Mouse (Mus musculus) ovary, adult 2 months (tissue): ENCODE results near the gene Srms. TPM values are rescaled to one million over a fixed set of nuclear protein-coding genes. Genes with fewer than 3 reads are reported as not detected.

ENCODE experiments used
- polyA plus RNA-seq: library from polyadenylated mRNA; depleted of rRNA; stranded (reverse); fragments of >200 nt; gene quantifications from 2 replicates; pipeline ENCODE4 v1.2.3, GENCODE M21; 2012; rRNA removed

The Srms gene
- 0.56 and 1.00 TPM in 2 replicates for polyA plus RNA-seq

GRCm38 (mm10) chr2:181213021-181213445 is at the start of gene Srms:
Gene Srms (minus strand): TSS chr2:181213185.

GRCm38 (mm10) chr2:181241602-181242313 is 28.8 kb upstream of the Srms start, which contains the start of gene Helz2:
Gene Helz2 (minus strand): TSS chr2:181242027.

GRCm38 (mm10) chr2:181219538-181220216 is 6.7 kb upstream of the Srms start, which contains the start of gene Fndc11:
Gene Fndc11 (plus strand): TSS chr2:181220013.

GRCm38 (mm10) chr2:181202422-181202821 is 10.6 kb downstream of the Srms start, which contains the start of gene Ptk6:
Gene Ptk6 (minus strand): TSS chr2:181202789.

GRCm38 (mm10) chr2:181187121-181188000 is 25.6 kb downstream of the Srms start, which contains the start of gene Ppdpf:
Gene Ppdpf (plus strand): TSS chr2:181187247.

GRCm38 (mm10) chr2:181156248-181157121 is 56.5 kb downstream of the Srms start, which contains the start of gene Eef1a2:
Gene Eef1a2 (minus strand): TSS chr2:181157014.

Other genes starting within 250 kb of the Srms start
- 84.7 and 89.5 TPM in 2 replicates for gene Arfgap1, start 246.0 kb downstream of the Srms start, polyA plus RNA-seq
- gene Col20a1, start 226.7 kb downstream of the Srms start, polyA plus RNA-seq, result 6.5 and 8.9 TPM in 2 replicates
- gene Chrna4, start 169.6 kb downstream of the Srms start, polyA plus RNA-seq, result 3.5 and 4.2 TPM in 2 replicates
- 0.19 TPM in 1 of 2 replicates, not detected in the other for gene Kcnq2, start 77.9 kb downstream of the Srms start, polyA plus RNA-seq
- 0.16 and 0.44 TPM in 2 replicates for gene Eef1a2, start 56.2 kb downstream of the Srms start, polyA plus RNA-seq
- gene Ppdpf, start 25.9 kb downstream of the Srms start, polyA plus RNA-seq, result 126 and 156 TPM in 2 replicates
- 0.07 and 0.08 TPM in 2 replicates for gene Ptk6, start 10.4 kb downstream of the Srms start, polyA plus RNA-seq
- gene Fndc11, start 6.8 kb upstream of the Srms start, polyA plus RNA-seq, result 1.4 and 1.8 TPM in 2 replicates
- 28.3 and 34.1 TPM in 2 replicates for gene Helz2, start 28.8 kb upstream of the Srms start, polyA plus RNA-seq
- gene Gmeb2, start 74.8 kb upstream of the Srms start, polyA plus RNA-seq, result 31.8 and 32.4 TPM in 2 replicates
- 0.36 TPM in 1 of 2 replicates, not detected in the other for gene Stmn3, start 101.3 kb upstream of the Srms start, polyA plus RNA-seq
- 53.9 and 70.8 TPM in 2 replicates for gene Rtel1, start 106.6 kb upstream of the Srms start, polyA plus RNA-seq
- 71.1 and 77.7 TPM in 2 replicates for gene Zgpat, start 151.7 kb upstream of the Srms start, polyA plus RNA-seq
- gene Arfrp1, start 152.2 kb upstream of the Srms start, polyA plus RNA-seq, result 36.7 and 46.0 TPM in 2 replicates
- gene Lime1, start 166.9 kb upstream of the Srms start, polyA plus RNA-seq, result 191 and 210 TPM in 2 replicates
- gene Zbtb46, start 246.2 kb upstream of the Srms start, polyA plus RNA-seq, result 16.7 and 16.9 TPM in 2 replicates